Mouse (Mus musculus): Measurements from ENCODE around the gene Pes1. TPM values are rescaled to one million over a fixed set of nuclear protein-coding genes. Genes with fewer than 3 reads are reported as not detected.

Pes1 gene
- total and polyA plus RNA-seq, 3 experiments: 240 to 498 (median 301) TPM

DNA sequence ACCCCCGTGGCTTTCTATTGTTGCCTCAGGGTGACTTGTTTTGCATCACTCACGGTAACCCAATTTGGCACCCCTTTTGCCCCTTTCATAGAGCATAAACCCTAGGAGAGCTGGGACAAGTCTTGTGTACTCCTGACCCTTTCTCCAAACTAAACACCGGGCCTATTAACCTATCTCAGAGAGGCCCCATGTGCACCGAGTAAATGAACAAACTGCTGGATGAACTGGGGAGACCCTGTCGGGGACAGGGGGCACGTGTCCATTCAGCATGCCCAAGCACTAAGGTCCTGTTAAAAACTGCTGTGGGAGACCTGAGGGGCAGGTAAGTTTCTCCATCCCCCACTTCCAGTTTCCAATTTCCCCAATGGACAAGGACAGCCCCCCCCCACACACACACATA, 32.8 kb upstream of the Pes1 start:
- peak overlapping the region; percentile 64 to 71; a peak in 2 of 4 replicates for H3K4me3 ChIP-seq (ENCODE audit: control insufficient read depth in 1 of 2, insufficient read depth in 1 of 2, low read depth in 2 of 2, low read length in 2 of 2)

DNA sequence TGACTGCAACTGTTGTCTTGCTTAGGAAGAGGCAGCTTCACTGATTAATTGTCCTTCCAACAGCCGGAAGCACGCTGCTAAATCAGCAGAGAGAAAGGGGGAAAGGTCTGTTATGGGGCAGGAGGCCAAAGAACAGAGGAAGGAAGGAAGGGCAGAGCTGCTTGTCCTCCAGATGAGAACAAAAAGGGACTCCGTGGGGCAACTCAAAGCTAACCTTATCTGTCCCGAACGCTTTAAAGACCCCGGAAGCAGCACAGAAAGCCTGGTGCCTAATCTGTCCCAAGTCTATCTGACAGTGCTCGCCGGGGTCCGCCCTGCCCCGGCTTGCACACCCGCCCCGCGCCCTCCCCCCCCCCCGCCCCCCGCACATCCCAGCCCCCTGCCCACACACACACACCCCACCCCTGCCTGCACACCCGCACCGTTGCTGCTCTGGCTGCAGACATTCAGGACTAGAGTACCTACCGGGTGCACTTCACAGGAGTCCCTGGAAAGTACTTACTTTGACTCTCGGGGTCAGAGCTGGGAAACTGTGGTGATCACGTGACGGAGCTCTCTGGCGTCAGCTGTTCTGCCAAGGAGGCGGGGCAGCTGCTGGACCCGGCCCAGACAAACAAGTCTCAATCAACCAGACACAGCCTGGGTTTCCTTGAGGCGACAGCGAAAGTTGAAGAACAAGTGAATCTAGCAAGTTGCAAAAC, 32.1 kb upstream of the Pes1 start, which contains the start of gene Tcn2:
Gene Tcn2 (minus strand): TSS at position 649 of the 701 bp plus-strand sequence.
- H3K36me3 ChIP-seq (ENCODE audit: control insufficient read depth in 1 of 2, insufficient read depth in 2 of 2, low read length in 2 of 2): peaks cover 0 to 14% of the 10 kb centered on the region in 2 experiments; a peak in 2 of 4 replicates
- peak within 1 kb of the TSS; percentile 74 for H3K27ac ChIP-seq (ENCODE audit: control insufficient read depth, low read depth, low read length)
- peak within 1 kb of the TSS; percentile 64 to 71 for H3K4me3 ChIP-seq (ENCODE audit: control insufficient read depth in 1 of 2, insufficient read depth in 1 of 2, low read depth in 2 of 2, low read length in 2 of 2)
- TF ChIP-seq RAD21 (IDR thresholded peaks at IDR 0.05; ENCODE audit: low read depth, low read length): no peak
- TF ChIP-seq GATA1 (IDR thresholded peaks at IDR 0.05; ENCODE audit: low read depth, low read length): peak; percentile 68
- TF ChIP-seq TBP (IDR thresholded peaks at IDR 0.05; ENCODE audit: low read depth, low read length): peak; percentile 46; the same call in 1 of the 2 replicates
- TF ChIP-seq USF2 (IDR thresholded peaks at IDR 0.05; ENCODE audit: borderline replicate concordance in 1 of 2, insufficient read depth in 1 of 2, low read depth in 1 of 2, low read length in 2 of 2): peak; percentile 89 to 97
- TF ChIP-seq GABPA (IDR thresholded peaks at IDR 0.05; ENCODE audit: low read depth, low read length): no peak
- TF ChIP-seq EP300 (IDR thresholded peaks at IDR 0.05; ENCODE audit: low read depth in 1 of 2, low read length in 2 of 2): 0 out of 4 replicates have a peak, but pooled peaks of 1 of the 2 experiments have one; percentile 33
- peak in 1 of 2 experiments; percentile 27; a peak in 1 of 4 replicates for TF ChIP-seq POLR2A (IDR thresholded peaks at IDR 0.05; ENCODE audit: control insufficient read depth in 1 of 2, insufficient read depth in 1 of 2, low read depth in 1 of 2, low read length in 2 of 2, poor library complexity in 1 of 2)
- peak; percentile 94 for TF ChIP-seq SIN3A (IDR thresholded peaks at IDR 0.05; ENCODE audit: low read length)
- peak; percentile 9; the same call in 1 of the 2 replicates for TF ChIP-seq RCOR1 (IDR thresholded peaks at IDR 0.05; ENCODE audit: low read depth, low read length)
- peak; percentile 42 for TF ChIP-seq HCFC1 (IDR thresholded peaks at IDR 0.05; ENCODE audit: low read depth, low read length)
- no peak for TF ChIP-seq POLR2AphosphoS5 (IDR thresholded peaks at IDR 0.05; ENCODE audit: borderline replicate concordance, low read depth, low read length)
- no peak for TF ChIP-seq CHD1 (IDR thresholded peaks at IDR 0.05; ENCODE audit: low read depth, low read length)
- TF ChIP-seq NELFE (IDR thresholded peaks at IDR 0.05; ENCODE audit: low read depth, low read length): 0 out of 2 replicates have a peak, but pooled peaks have one; percentile 36
- TF ChIP-seq MXI1 (IDR thresholded peaks at IDR 0.05; ENCODE audit: low read depth, low read length): peak; percentile 61
- TF ChIP-seq USF1 (IDR thresholded peaks at IDR 0.05; ENCODE audit: low read depth, low read length): peak; percentile 99
- TF ChIP-seq ELF1 (IDR thresholded peaks at IDR 0.05; ENCODE audit: low read depth, low read length): peak; percentile 76
- 0 out of 2 replicates have a peak, but pooled peaks have one; percentile 2 for TF ChIP-seq ZNF384 (IDR thresholded peaks at IDR 0.05; ENCODE audit: low read depth, low read length)
- no peak for TF ChIP-seq POLR2AphosphoS2 (IDR thresholded peaks at IDR 0.05; ENCODE audit: low read length)
- peak; percentile 89 for TF ChIP-seq BHLHE40 (IDR thresholded peaks at IDR 0.05; ENCODE audit: borderline replicate concordance, low read depth, low read length)
- peak; percentile 96 for TF ChIP-seq MAX (IDR thresholded peaks at IDR 0.05; ENCODE audit: low read length)
- TF ChIP-seq UBTF (IDR thresholded peaks at IDR 0.05; ENCODE audit: borderline replicate concordance, insufficient read depth, low read depth, low read length): no peak
- TF ChIP-seq ETS1 (IDR thresholded peaks at IDR 0.05; ENCODE audit: low read depth, low read length): peak; percentile 90
- DNase-seq (ENCODE audit: low read depth, low spot score): peak; percentile 94
- no peaks in the 10 kb centered on the region; the same call in 1 of the 2 replicates for H3K79me2 ChIP-seq (ENCODE audit: control insufficient read depth, insufficient read depth, low read length, poor library complexity)
- no peaks in the 10 kb centered on the region for H3K9me3 ChIP-seq (replicated peaks; ENCODE audit: insufficient read depth, low read length)
- peaks cover 0 to 21% of the 10 kb centered on the region in 2 experiments; a peak in 3 of 4 replicates for H3K4me1 ChIP-seq (ENCODE audit: control insufficient read depth in 1 of 2, insufficient read depth in 2 of 2, low read length in 2 of 2)
- H3K27me3 ChIP-seq (ENCODE audit: control insufficient read depth in 1 of 2, insufficient read depth in 2 of 2, low read length in 2 of 2): peaks cover 0 to 9% of the 10 kb centered on the region in 2 experiments; a peak in 2 of 4 replicates
- peak within 1 kb of the TSS; percentile 67 for H3K9ac ChIP-seq (ENCODE audit: control insufficient read depth, low read depth, low read length, poor library complexity, severe bottlenecking)

More for the DNA sequence above, 32.8 kb upstream of the Pes1 start:
- no peaks in the 10 kb centered on the region for H3K9me3 ChIP-seq (replicated peaks; ENCODE audit: insufficient read depth, low read length)
- TF ChIP-seq BHLHE40 (IDR thresholded peaks at IDR 0.05; ENCODE audit: borderline replicate concordance, low read depth, low read length) (no peak), SIN3A (IDR thresholded peaks at IDR 0.05; ENCODE audit: low read length) (no peak), ZKSCAN1 (IDR thresholded peaks at IDR 0.05; ENCODE audit: low read depth, low read length) (no peak), MYC (IDR thresholded peaks at IDR 0.05; ENCODE audit: low read depth, low read length) (no peak), USF1 (IDR thresholded peaks at IDR 0.05; ENCODE audit: low read depth, low read length) (no peak)
- H3K9ac ChIP-seq (ENCODE audit: control insufficient read depth, low read depth, low read length, poor library complexity, severe bottlenecking): peak overlapping the region; percentile 67
- H3K27ac ChIP-seq (ENCODE audit: control insufficient read depth, low read depth, low read length): no peak overlapping the region
- peaks cover 0 to 21% of the 10 kb centered on the region in 2 experiments; a peak in 3 of 4 replicates for H3K4me1 ChIP-seq (ENCODE audit: control insufficient read depth in 1 of 2, insufficient read depth in 2 of 2, low read length in 2 of 2)
- DNase-seq (ENCODE audit: low read depth, low spot score): no peak
- peaks cover 0 to 14% of the 10 kb centered on the region in 2 experiments; a peak in 2 of 4 replicates for H3K36me3 ChIP-seq (ENCODE audit: control insufficient read depth in 1 of 2, insufficient read depth in 2 of 2, low read length in 2 of 2)
- no peaks in the 10 kb centered on the region; the same call in 1 of the 2 replicates for H3K79me2 ChIP-seq (ENCODE audit: control insufficient read depth, insufficient read depth, low read length, poor library complexity)
- peaks cover 0 to 7% of the 10 kb centered on the region in 2 experiments; a peak in 2 of 4 replicates for H3K27me3 ChIP-seq (ENCODE audit: control insufficient read depth in 1 of 2, insufficient read depth in 2 of 2, low read length in 2 of 2)
